In genomic region chr10:75129283-75129710, GRCm38 (mm10) we compare ENCODE assay signal across 8 mouse cellular contexts.
A peak's percentile ranks its signal among the peaks of the same experiment; 100 is the strongest.
DNase-seq lines count a peak whose midpoint lies in the region; ATAC-seq lines count a peak whose summit lies in the region.

No protein-coding gene starts in this region.

- no peak overlapping the region for H3K4me3 ChIP-seq in midbrain, embryonic 14.5 days (replicated peaks; ENCODE audit: low read depth, low read length)
- H3K4me3 ChIP-seq in midbrain, embryonic 10.5 days, result no peak overlapping the region

- H3K4me1 ChIP-seq in midbrain, embryonic 14.5 days (ENCODE audit: control insufficient read depth, insufficient read depth, low read length), result no peaks in the 10 kb centered on the region
- H3K4me1 ChIP-seq in midbrain, embryonic 10.5 days, result 0 out of 2 replicates have a peak, but pooled peaks cover 2% of the 10 kb centered on the region

- 92% methylated on average over 7 of the region's 7 CpGs for WGBS in midbrain, embryonic 14.5 days
- 89% methylated on average over 7 of the region's 7 CpGs for WGBS in midbrain, embryonic 10.5 days

- H3K27ac ChIP-seq in midbrain, embryonic 14.5 days (replicated peaks; ENCODE audit: low read depth, low read length), result no peak overlapping the region
- H3K27ac ChIP-seq in midbrain, embryonic 10.5 days (replicated peaks), result no peak overlapping the region

- no peak for DNase-seq in frontal cortex, postnatal 36 days (ENCODE audit: low spot score in 2 of 2)
- peak; percentile 85 for DNase-seq in 3T3-L1 (ENCODE audit: low read depth, low spot score)
- DNase-seq in adrenal gland, adult 8-10 months, result peak; percentile 81
- DNase-seq in heart, postnatal 4 days, result peak; percentile 76
- peak; percentile 95 for DNase-seq in lung, postnatal 25 days (ENCODE audit: low spot score)
- DNase-seq in midbrain, embryonic 14.5 days, result no peak
- no peak for DNase-seq in midbrain, embryonic 10.5 days (ENCODE audit: low spot score)

- ATAC-seq in frontal cortex, adult (ENCODE audit: low TSS enrichment), result peak; percentile 7; the same call in 1 of the 2 replicates
- ATAC-seq in midbrain, embryonic 14.5 days (ENCODE audit: low FRiP score, low TSS enrichment), result no peak

- no peak overlapping the region for H3K9ac ChIP-seq in midbrain, embryonic 14.5 days (replicated peaks; ENCODE audit: low read length)

- H3K9me3 ChIP-seq in midbrain, embryonic 14.5 days (ENCODE audit: control insufficient read depth, low read length), result no peaks in the 10 kb centered on the region
- no peaks in the 10 kb centered on the region for H3K9me3 ChIP-seq in midbrain, embryonic 10.5 days (replicated peaks)

- H3K4me2 ChIP-seq in midbrain, embryonic 14.5 days (ENCODE audit: low read length), result no peak overlapping the region

- H3K36me3 ChIP-seq in midbrain, embryonic 14.5 days (ENCODE audit: control insufficient read depth, insufficient read depth, low read length), result peaks cover 45% of the 10 kb centered on the region
- peaks cover 69% of the 10 kb centered on the region for H3K36me3 ChIP-seq in midbrain, embryonic 10.5 days

- no peaks in the 10 kb centered on the region for H3K27me3 ChIP-seq in midbrain, embryonic 14.5 days (ENCODE audit: control insufficient read depth, insufficient read depth, low read length)
- H3K27me3 ChIP-seq in midbrain, embryonic 10.5 days (ENCODE audit: low read depth, poor library complexity, severe bottlenecking), result no peaks in the 10 kb centered on the region

Comparison
In these comparisons a context has a peak if more than half of its experiments do, and no peak if none do; other contexts are left out.
1. DNase-seq: peak in 3T3-L1 (single experiment), adrenal gland, adult 8-10 months (single experiment), heart, postnatal 4 days (single experiment) and lung, postnatal 25 days (single experiment); none in frontal cortex, postnatal 36 days (0 of 2), midbrain, embryonic 14.5 days (single experiment) and midbrain, embryonic 10.5 days (single experiment).